Mouse (Mus musculus) ES-Bruce4 (cell line): Measurements from ENCODE around the gene Hoxc6.

Experiments
- CTCF ChIP-seq: IDR thresholded peaks from one replicate; pipeline ENCODE4 v1.8.1; 2011; ENCODE audit warnings: low read depth, low read length
- EP300 ChIP-seq: IDR thresholded peaks from 2 replicates; pipeline ENCODE4 v1.6.1; 2011; ENCODE audit warnings: low read depth, low read length; ENCODE audit not compliant: insufficient read depth
- POLR2A ChIP-seq: IDR thresholded peaks from one replicate; pipeline ENCODE4 v1.8.1; 2011; ENCODE audit warnings: low read length; ENCODE audit not compliant: insufficient read depth

GRCm38 (mm10) chr15:103024131-103024530 is 26.1 kb downstream of the Hoxc6 start:
- TF ChIP-seq CTCF, result no peak
- TF ChIP-seq POLR2A, result no peak
- TF ChIP-seq EP300, result no peak
